22 mouse cellular contexts compared by ENCODE assay signal in genomic region chr11:52996434-52997093, GRCm38 (mm10).
DNase-seq lines count a peak whose midpoint lies in the region; ATAC-seq lines count a peak whose summit lies in the region.
"Had no signal": no experiment of that assay in that cellular context is flagged by ENCODE, and none has a peak within 500 bp of the region (broad histone marks: within the 10 kb centered on the region; RNA-seq: fewer than 3 reads in every experiment).

No protein-coding gene starts in this region.

- no peak for ATAC-seq in forebrain, embryonic 11.5 days (replicated peaks; ENCODE audit: low FRiP score)
- ATAC-seq in forebrain, embryonic 12.5 days (ENCODE audit: low FRiP score): no peak
- no peak for ATAC-seq in intestine, embryonic 14.5 days (replicated peaks; ENCODE audit: low FRiP score, low TSS enrichment, low read depth)
- ATAC-seq in intestine, embryonic 15.5 days: no peak
- no peak for ATAC-seq in neural tube, embryonic 13.5 days (ENCODE audit: low read depth)
- no peak for ATAC-seq in neural tube, embryonic 15.5 days (ENCODE audit: low FRiP score)
- ATAC-seq: liver, postnatal 0 days had no signal

- H3K9me3 ChIP-seq in forebrain, embryonic 11.5 days (ENCODE audit: control insufficient read depth, low read length): no peaks in the 10 kb centered on the region
- no peaks in the 10 kb centered on the region for H3K9me3 ChIP-seq in forebrain, embryonic 12.5 days
- no peaks in the 10 kb centered on the region for H3K9me3 ChIP-seq in intestine, embryonic 14.5 days (ENCODE audit: control insufficient read depth, low read length)
- H3K9me3 ChIP-seq in intestine, embryonic 15.5 days: no peaks in the 10 kb centered on the region
- H3K9me3 ChIP-seq in neural tube, embryonic 13.5 days: 0 out of 2 replicates have a peak, but pooled peaks cover 4% of the 10 kb centered on the region
- no peaks in the 10 kb centered on the region for H3K9me3 ChIP-seq in neural tube, embryonic 15.5 days (replicated peaks)
- H3K9me3 ChIP-seq: limb, embryonic 12.5 days had no signal

- WGBS in forebrain, embryonic 11.5 days: 81% methylated on average over 16 of the region's 16 CpGs
- WGBS in forebrain, embryonic 12.5 days: 83% methylated on average over 16 of the region's 16 CpGs
- WGBS in intestine, embryonic 14.5 days: 75% methylated on average over 16 of the region's 16 CpGs
- 76% methylated on average over 16 of the region's 16 CpGs for WGBS in intestine, embryonic 15.5 days
- 70% methylated on average over 16 of the region's 16 CpGs for WGBS in neural tube, embryonic 13.5 days
- WGBS in neural tube, embryonic 15.5 days: 62% methylated on average over 16 of the region's 16 CpGs

- peak; percentile 33 for DNase-seq in forebrain, embryonic 11.5 days (ENCODE audit: low spot score)
- DNase-seq in intestine, embryonic 14.5 days (ENCODE audit: low spot score): peak; percentile 35
- DNase-seq in adrenal gland, adult (ENCODE audit: inconsistent age in 2 of 2, low spot score in 1 of 2): no peak
- DNase-seq: adrenal gland, postnatal 14 days; cerebellum, adult 2 months; cerebellum, postnatal 25 days; forebrain, postnatal 0 days; gastrocnemius, postnatal 14 days; heart, postnatal 36 days; kidney, adult 8-10 months; kidney, postnatal 25 days; liver, postnatal 0 days; right cerebral cortex, postnatal 14 days; thymus, postnatal 25 days had no signal

- H3K27ac ChIP-seq in forebrain, embryonic 11.5 days (ENCODE audit: low read depth, low read length): no peak overlapping the region
- H3K27ac ChIP-seq in forebrain, embryonic 12.5 days: no peak overlapping the region
- no peak overlapping the region for H3K27ac ChIP-seq in intestine, embryonic 14.5 days (ENCODE audit: low read depth)
- H3K27ac ChIP-seq in intestine, embryonic 15.5 days: no peak overlapping the region
- H3K27ac ChIP-seq in neural tube, embryonic 13.5 days (replicated peaks): peak overlapping the region; percentile 42; the same call in 1 of the 2 replicates
- no peak overlapping the region for H3K27ac ChIP-seq in neural tube, embryonic 15.5 days (replicated peaks)
- H3K27ac ChIP-seq: layer of hippocampus, adult 2 months; limb, embryonic 12.5 days had no signal

- H3K27me3 ChIP-seq in forebrain, embryonic 11.5 days (ENCODE audit: control insufficient read depth, insufficient read depth, low read length): no peaks in the 10 kb centered on the region
- H3K27me3 ChIP-seq in forebrain, embryonic 12.5 days: no peaks in the 10 kb centered on the region
- no peaks in the 10 kb centered on the region for H3K27me3 ChIP-seq in intestine, embryonic 14.5 days (replicated peaks; ENCODE audit: control insufficient read depth, insufficient read depth, low read length)
- H3K27me3 ChIP-seq in intestine, embryonic 15.5 days (replicated peaks): no peaks in the 10 kb centered on the region
- H3K27me3 ChIP-seq in neural tube, embryonic 13.5 days: no peaks in the 10 kb centered on the region
- no peaks in the 10 kb centered on the region for H3K27me3 ChIP-seq in neural tube, embryonic 15.5 days (replicated peaks)
- H3K27me3 ChIP-seq: limb, embryonic 12.5 days had no signal

- no peak overlapping the region for H3K4me2 ChIP-seq in forebrain, embryonic 11.5 days (ENCODE audit: low read depth, low read length, severe bottlenecking)
- H3K4me2 ChIP-seq in forebrain, embryonic 12.5 days: no peak overlapping the region
- H3K4me2 ChIP-seq in intestine, embryonic 14.5 days (ENCODE audit: low read length): no peak overlapping the region
- no peak overlapping the region for H3K4me2 ChIP-seq in intestine, embryonic 15.5 days (replicated peaks)
- H3K4me2 ChIP-seq in neural tube, embryonic 13.5 days: no peak overlapping the region
- no peak overlapping the region for H3K4me2 ChIP-seq in neural tube, embryonic 15.5 days
- H3K4me2 ChIP-seq: limb, embryonic 12.5 days; liver, embryonic 11.5 days; midbrain, embryonic 11.5 days had no signal

- no peaks in the 10 kb centered on the region for H3K4me1 ChIP-seq in forebrain, embryonic 11.5 days (replicated peaks; ENCODE audit: control insufficient read depth, insufficient read depth, low read length)
- 0 out of 2 replicates have a peak, but pooled peaks cover 3% of the 10 kb centered on the region for H3K4me1 ChIP-seq in forebrain, embryonic 12.5 days
- no peaks in the 10 kb centered on the region for H3K4me1 ChIP-seq in intestine, embryonic 14.5 days (replicated peaks; ENCODE audit: control insufficient read depth, insufficient read depth, low read length)
- H3K4me1 ChIP-seq in intestine, embryonic 15.5 days (replicated peaks): no peaks in the 10 kb centered on the region
- peaks cover 16% of the 10 kb centered on the region; the same call in 1 of the 2 replicates for H3K4me1 ChIP-seq in neural tube, embryonic 13.5 days (replicated peaks)
- peaks cover 13% of the 10 kb centered on the region for H3K4me1 ChIP-seq in neural tube, embryonic 15.5 days

- no peak overlapping the region for H3K9ac ChIP-seq in forebrain, embryonic 11.5 days (ENCODE audit: low read length)
- H3K9ac ChIP-seq in forebrain, embryonic 12.5 days: no peak overlapping the region
- H3K9ac ChIP-seq in intestine, embryonic 14.5 days (ENCODE audit: low read length): no peak overlapping the region
- H3K9ac ChIP-seq in intestine, embryonic 15.5 days: no peak overlapping the region
- H3K9ac ChIP-seq in neural tube, embryonic 13.5 days: no peak overlapping the region
- H3K9ac ChIP-seq in neural tube, embryonic 15.5 days (replicated peaks): no peak overlapping the region
- H3K9ac ChIP-seq: forebrain, postnatal 0 days; limb, embryonic 12.5 days; liver, postnatal 0 days had no signal

- no peak overlapping the region for H3K4me3 ChIP-seq in forebrain, embryonic 11.5 days (ENCODE audit: low read depth, low read length)
- H3K4me3 ChIP-seq in forebrain, embryonic 12.5 days (replicated peaks): no peak overlapping the region
- no peak overlapping the region for H3K4me3 ChIP-seq in intestine, embryonic 14.5 days (ENCODE audit: low read depth, low read length)
- H3K4me3 ChIP-seq in intestine, embryonic 15.5 days (replicated peaks): no peak overlapping the region
- no peak overlapping the region for H3K4me3 ChIP-seq in neural tube, embryonic 13.5 days
- H3K4me3 ChIP-seq in neural tube, embryonic 15.5 days (replicated peaks): no peak overlapping the region
- H3K4me3 ChIP-seq: layer of hippocampus, adult 2 months; limb, embryonic 12.5 days had no signal

- H3K36me3 ChIP-seq in forebrain, embryonic 11.5 days (ENCODE audit: control insufficient read depth, insufficient read depth, low read length): no peaks in the 10 kb centered on the region
- no peaks in the 10 kb centered on the region for H3K36me3 ChIP-seq in forebrain, embryonic 12.5 days (replicated peaks)
- H3K36me3 ChIP-seq in intestine, embryonic 14.5 days (ENCODE audit: control insufficient read depth, insufficient read depth, low read length): no peaks in the 10 kb centered on the region
- H3K36me3 ChIP-seq in intestine, embryonic 15.5 days: no peaks in the 10 kb centered on the region
- no peaks in the 10 kb centered on the region for H3K36me3 ChIP-seq in neural tube, embryonic 13.5 days
- no peaks in the 10 kb centered on the region for H3K36me3 ChIP-seq in neural tube, embryonic 15.5 days
- H3K36me3 ChIP-seq: limb, embryonic 12.5 days had no signal

Comparison
In these comparisons a context has a peak if more than half of its experiments do, and no peak if none do; other contexts are left out.
1. DNase-seq: peak in forebrain, embryonic 11.5 days (single experiment) and intestine, embryonic 14.5 days (single experiment); none in adrenal gland, adult (0 of 2).